Mouse (Mus musculus) c-Kit-positive CD71-positive TER-119-positive erythroid progenitor cells, embryonic 14.5 days (primary cell): ENCODE data around the gene Apbb1.

Experiments
- DNase-seq: peaks from one replicate; pipeline ENCODE4 v3.0.0-alpha.2; 2013; ENCODE audit warnings: low spot score

The Apbb1 gene

DNA sequence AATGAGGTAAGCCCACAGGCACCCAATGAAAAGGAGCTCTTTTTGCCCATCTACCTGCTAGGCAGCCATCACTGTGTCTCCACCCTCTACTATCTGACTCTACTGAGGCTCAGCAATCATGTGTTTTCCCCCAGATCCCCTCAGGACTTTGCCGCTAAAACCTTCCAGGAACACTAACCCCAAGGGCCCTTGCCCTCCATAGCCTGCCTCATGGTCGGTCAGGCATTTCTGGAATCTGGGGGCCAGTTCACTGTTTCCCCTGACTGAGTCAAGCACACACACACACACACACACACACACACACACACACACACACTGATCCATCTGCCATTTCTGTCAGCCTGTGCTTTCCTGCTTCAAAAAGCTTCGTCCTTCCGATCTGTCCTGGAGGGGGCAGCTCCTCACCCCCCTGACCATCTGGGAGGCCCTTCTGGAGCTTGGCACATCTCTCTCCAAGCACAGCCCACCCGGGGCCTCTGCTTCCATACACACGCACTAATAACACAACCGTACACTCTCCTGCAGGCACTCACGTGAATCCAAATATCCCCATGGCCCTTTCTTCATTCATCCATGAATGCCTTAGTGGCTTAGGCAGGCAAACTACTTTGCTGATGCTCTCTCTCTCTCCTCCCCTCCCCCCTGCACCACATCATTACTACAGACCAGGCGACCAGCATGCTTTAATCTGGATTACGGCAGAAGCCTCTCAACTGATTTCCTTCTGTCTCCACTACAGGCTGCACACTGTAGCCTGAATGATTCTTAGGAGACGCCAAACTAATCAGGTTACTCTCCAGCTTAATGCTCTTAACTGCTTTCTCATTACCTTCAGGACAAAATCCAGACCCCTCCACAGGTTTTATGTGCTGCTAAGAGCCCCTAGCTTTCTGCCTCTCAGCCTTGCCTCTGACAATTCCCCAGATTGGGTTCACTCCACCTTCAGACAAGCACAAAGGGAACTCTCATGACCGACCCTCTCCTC lies 11.6 kb downstream of the Apbb1 start:
- no peak for DNase-seq

DNA sequence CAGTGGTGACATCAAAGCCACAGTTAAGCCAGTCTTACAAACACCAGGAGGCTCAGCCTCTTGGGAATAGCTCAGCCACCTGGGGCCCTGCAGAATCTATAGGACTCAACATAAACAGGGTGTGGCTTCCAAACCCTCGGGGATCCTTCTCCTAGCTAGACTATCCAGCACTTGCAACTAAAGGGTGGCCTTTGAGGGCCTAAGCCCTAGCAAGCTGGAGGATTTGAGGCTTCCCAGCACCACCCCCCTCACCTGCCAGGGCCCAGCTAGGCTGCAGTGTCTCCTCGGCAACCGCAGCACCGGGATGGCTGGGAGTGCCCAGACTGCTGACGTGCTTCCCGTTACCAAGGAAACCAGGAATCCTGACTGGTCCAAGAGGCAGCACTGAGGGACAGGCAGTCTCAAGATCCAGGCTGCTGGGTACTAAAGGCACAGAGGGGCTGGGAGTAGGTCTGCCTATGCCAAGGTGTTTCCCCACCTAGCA lies 12.4 kb downstream of the Apbb1 start:
- no peak for DNase-seq

DNA sequence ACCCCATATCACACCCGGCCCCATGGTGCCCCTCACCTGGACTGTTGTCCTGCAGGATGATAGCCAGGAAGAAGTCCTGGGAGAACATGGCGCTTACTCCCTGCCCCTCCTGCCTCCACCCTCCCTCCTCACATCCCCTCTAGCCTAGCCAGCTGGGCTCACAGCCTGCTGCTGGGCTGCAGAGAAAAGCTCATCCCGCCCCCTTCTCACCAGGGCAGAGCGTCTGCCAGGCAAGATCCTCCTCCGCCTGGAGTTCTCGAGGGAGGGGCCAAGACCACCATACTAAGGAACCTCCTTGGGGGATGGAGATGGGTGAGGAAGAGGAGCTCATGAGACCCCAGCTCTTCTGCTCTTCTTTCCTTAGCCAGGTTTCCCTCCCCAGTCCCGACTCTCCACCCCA lies 12.9 kb downstream of the Apbb1 start:
- DNase-seq, result no peak

DNA sequence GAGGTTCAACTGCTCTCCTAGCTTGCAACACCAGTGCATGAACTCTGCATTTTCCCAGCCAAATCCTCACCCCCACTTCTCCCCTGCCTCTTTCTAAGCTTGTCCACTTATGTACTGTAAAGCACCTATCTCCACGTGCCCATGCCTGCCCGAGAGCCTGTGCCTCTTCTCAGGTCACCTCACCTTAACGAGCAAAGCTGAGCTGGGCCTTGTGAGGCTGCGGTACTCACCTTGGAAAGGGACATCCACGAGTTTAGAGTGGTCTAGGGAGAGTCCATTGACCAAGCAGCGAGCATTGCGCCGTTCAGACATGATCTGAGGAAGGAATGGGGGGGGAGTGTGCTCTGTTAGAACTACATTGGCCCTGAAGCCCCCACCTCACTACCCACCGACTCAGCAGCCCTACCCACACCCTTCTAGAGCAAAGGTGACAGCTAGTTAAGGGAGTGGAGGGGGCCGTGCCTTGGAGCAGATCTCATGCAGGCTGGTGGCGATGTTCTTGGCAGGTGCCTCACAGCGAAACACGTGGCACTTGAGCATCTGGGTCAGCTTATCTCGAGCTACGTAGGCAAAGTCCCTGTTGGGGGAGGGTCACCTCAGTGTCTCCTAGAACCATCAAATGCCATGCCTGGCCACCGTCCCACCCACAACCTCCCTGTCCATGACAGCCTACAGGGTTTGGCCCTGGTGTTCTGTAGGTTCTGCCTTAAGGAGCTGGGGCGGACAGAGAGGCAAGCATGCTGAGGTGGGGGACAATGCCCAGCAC lies 16.2 kb downstream of the Apbb1 start:
- DNase-seq, result no peak

DNA sequence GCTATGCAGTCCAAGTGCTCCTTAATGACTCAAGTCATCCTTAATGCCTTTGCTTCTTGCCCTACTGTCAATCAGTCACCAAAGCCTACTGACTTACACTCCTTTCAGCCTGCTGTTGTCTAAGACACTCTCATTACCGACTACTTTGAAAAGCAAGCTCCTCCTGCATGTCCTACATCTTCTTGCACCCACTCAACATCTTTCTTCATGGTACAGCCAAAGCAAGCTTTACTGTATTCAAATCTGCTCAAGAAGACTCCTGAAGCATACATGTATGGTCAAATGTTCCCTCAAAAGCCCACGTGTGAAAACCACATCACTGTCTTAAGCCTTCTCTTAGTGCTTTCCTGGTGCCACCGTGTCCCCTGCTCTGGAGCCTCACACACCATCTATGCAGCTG lies 18.1 kb downstream of the Apbb1 start:
- no peak for DNase-seq

DNA sequence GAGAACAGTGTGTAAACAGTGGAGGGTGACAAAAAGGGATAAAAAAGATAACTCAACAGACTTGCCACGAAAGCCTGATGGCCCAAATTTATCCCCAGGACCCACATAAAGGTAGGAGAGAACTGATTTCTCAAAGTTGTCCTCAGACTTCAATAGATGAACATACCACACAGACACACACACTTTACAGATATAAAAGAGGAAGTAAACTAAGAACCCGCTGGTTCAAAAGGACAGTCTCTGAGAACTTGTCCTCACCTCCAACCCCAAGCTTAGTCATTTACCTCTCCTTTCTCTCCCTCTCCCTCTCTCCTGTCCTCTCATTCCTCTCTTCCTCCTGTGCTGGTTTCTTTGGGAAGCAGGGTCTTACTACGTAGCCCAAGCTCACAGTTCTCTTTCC lies 19.1 kb downstream of the Apbb1 start:
- DNase-seq, result no peak

DNA sequence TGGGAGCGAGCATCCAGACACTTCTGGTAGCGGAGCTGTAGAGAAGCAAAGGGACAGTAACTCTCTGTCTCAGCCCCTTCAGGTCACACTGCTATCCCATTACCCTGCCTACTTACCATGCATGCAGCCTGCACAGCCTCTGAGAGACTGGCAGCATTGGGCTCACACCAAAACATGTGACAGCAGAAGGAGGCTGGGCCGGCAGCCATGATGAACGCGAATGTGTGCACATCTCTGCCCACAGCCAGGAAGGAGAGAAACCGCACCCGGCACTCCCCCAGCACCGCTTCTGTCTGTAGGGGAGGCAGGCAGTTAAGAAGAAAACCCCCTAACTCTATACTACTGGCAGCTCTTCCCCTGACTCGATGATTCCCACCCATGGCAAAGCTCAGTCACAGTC lies 22.4 kb downstream of the Apbb1 start:
- DNase-seq, result no peak

DNA sequence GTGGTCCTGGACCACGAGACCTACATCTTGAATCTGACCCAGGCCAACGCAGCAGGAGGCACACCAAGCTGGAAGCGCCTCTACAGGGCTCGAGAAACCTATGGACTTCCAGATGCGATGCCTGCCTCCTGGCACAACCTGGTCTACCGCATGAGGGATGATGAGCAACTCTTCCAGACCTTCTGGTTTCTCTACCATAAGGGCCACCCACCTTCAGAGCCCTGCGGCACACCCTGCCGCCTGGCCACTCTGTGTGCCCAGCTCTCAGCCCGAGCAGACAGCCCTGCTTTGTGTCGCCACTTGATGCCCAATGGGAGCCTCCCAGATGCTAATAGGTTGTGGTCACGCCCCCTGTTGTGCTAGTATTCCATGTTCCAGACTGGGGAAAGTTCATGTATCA lies 23.8 kb downstream of the Apbb1 start:
- DNase-seq, result no peak

DNA sequence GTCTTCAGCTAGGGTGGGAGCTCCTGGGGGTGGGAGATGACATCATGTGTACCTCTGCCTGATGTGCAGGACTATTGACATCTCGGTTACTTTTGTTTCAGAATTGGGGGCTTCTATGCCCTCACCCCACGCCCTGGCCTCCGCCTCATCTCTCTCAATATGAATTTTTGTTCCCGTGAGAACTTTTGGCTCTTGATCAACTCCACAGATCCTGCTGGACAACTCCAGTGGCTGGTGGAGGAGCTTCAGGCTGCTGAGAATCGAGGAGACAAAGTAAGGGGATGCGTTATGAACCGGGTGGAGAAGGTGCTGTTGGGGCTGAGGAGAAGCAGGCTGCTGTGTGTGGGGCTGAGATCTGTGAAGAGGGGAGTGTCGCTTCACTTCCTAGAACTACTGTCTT lies 25.0 kb downstream of the Apbb1 start:
- DNase-seq, result no peak

DNA sequence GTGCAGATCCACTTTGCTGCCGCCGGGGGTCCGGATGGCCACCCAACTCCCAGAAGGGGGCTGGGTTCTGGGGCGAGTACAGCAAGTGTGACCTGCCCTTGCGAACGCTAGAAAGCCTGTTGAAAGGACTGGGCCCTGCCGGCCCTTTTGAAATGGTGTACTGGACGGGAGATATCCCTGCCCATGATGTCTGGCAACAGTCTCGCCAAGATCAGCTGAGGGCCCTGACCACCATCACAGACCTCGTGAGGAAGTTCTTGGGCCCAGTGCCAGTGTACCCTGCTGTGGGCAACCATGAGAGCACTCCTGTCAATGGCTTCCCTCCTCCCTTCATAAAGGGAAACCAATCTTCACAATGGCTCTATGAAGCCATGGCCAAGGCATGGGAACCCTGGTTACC lies 25.9 kb downstream of the Apbb1 start:
- DNase-seq, result no peak

DNA sequence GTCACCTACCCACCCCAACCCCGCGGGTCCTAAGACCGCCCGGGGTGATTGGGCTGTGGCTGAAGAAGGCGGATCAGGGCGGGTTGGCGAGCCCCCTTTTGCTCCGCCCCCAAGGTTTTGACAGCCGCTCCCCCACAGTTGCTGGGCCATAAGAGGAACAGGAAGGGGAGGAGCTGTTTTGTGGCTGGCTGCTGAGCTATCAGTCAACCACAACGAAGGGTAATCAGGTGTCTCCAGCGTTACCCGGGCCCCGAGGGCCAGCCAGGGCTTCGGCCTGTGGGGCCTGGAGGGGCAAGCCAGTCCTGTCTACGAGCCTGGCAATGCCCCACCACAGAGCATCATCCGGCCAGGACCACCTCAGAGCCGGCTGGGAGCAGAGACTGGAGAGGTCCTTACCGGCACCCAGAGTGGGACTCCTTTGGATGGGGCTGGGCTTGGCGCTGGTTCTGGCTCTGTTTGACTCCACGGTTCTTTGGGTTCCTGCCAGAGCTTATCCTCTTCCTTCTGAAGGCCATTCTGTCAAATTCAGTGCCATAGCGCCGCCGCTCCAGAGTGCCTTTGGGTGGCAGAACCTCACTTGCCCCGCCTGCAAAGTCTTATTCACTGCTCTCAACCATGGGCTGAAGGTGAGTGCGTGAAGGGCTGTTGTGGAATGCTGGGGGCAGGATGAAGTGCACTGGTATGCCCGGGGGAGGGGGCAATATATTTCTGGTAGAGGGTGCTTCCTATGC lies 27.1 kb downstream of the Apbb1 start, which contains the start of gene Smpd1:
Smpd1 (plus strand) TSS at position 149 of the 731 bp plus-strand sequence.
- DNase-seq, result peak; percentile 91

DNA sequence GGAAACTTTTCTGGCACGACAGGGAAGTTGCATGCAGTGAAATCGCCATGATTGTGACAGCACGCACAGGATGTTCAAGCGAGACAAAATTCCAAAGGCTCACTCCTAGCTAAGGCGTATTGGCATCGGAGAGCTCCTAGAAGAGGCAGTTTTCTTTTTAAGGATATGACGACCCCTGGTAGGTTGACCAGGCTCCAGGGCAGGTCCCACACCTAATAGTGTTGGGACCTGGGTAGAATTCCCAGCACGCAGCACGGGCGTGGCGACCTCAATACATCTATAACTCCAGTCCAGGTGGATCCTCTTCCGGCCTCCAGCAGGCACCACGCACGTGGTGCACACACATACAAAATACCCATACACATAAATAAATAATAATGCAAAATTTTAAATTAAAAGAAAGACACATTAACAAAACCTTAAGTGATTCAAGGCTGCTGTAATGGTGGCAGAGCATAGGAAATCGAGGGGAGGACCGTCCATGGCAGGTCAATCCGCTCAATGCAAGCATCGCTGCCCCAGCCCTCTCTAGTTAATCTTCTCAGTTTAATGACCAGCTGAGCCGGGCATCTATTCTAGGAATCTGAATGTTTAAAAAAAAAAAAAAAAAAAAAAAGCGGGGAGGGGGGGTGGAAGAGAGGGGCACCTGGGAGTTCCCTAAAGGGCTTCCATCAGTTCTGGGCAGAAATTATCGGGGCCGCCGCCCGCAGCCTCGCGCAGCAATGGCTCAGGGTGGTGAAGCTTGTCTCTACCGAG lies 27.8 kb downstream of the Apbb1 start:
- DNase-seq, result no peak

DNA sequence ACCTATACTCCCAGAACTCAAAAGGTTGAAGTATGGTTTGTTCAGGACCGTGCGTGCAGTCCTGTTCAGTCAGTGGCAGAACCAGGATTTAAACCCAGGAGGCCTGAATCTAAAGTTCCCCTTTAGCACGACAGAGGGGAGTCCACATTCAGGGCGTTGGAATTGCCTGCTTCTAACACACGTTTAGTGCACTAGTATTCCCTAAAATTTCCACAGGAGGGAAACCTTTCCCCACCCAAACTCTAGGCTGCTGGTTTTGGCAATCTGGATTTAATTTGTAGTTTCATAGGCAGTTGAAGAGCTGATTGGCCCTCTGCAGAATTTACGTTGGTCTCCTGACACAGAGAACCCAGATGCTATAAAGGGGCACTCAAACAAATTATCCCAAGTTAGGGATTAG lies 32.4 kb downstream of the Apbb1 start:
- no peak for DNase-seq

DNA sequence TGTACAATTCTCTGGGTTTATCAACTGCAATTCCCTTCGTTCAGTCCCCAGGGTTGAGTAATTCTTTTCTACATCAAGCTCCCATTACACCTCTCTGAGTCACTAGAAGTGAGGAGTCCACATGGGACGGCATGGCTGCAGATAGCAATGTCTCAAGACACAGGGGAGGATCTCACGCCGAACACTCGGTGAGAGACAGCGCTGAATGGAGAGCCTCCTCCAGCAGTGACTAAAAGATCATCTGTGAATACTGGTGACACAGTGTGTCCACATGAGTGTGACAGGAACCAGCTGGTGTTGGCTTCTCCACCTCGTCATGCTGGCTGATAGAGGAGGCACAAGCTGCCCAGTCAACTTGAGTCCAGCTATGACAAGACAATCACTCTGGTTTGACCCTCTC lies 33.5 kb downstream of the Apbb1 start:
- DNase-seq, result no peak

DNA sequence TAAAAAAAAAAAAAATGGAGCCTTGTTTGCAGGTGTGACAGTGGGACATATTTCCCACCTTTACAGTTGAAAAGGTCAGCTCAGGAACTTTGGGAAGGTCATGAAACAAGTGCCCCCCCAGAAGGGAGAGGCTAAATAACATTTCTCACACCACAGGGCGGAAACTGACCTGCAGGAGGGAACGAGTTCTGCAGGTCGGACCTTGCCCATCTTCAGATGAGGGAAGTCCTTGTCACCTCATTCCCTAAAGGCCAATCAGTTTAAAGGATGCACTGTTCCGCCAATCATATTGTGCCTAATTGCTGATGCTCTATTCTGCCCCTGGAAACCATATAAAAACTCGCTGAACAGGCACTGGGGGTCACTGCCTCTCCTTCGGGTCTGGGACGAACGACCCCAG lies 35.5 kb downstream of the Apbb1 start:
- no peak for DNase-seq

DNA sequence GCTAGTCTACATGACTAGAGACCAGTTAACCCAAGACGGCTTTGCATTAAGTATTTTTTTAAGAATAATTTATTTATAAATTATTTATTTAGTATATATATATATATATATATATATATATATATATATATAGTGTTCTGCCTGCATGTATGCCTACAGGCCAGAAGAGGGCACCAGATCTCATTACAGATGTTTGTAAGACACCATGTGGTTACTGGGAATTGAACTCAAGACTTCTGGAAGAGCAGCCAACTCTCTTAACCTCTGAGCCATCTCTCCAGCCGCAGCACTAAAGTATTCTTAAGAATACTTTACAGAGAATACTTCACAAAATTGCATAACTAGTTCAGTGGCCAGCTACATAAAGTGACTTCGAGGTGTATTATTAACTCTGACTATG lies 47.3 kb downstream of the Apbb1 start:
- no peak for DNase-seq

DNA sequence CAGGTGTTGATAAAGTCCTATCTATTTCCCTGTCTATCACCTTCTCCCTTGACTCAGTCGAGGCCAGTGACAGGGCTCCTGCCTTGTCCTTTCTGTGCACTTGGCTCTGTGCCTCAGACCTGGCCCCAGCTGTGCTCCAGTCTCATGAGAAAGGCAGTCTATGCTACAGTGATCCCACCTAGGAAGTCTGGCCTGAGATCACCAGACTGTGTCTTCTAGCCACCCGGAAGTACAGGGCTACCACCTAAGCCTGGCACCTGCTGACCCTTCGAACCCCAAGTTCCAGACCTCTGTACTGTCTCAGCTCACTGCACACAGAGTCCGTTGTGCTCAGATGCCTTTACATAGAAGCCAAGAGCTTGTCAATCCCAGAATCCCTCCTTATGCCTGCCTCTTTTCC lies 53.4 kb downstream of the Apbb1 start:
- no peak for DNase-seq

DNA sequence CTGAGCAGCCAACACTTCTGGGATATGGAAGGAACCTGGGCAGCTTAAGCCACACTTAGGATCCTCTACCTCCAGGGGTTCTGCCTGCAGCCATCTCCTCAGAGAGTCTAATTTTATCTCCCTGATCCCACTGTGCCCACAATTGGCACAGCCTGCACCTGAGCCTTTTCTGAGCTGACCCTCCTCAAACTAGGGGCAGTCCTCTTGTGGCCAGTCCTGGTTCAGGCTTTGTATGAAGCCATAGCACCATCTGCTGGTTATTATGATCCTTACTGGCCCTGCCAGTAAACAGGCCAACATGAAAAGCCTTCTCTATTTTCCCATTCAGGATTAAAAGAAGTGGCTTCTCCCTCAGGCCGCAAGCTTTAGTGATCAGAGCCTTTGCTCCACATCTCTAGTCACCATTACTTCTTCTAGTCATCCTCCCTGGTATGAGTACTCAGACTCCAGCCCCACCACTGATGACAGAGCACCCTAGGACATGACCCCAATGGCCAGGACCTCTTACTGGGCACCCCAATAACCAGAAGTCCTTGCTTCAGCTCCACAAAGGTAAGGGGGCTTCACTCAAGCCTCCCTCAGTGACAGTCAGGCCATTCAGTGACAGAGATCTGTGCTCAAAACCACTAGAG lies 54.0 kb downstream of the Apbb1 start:
- no peak for DNase-seq

DNA sequence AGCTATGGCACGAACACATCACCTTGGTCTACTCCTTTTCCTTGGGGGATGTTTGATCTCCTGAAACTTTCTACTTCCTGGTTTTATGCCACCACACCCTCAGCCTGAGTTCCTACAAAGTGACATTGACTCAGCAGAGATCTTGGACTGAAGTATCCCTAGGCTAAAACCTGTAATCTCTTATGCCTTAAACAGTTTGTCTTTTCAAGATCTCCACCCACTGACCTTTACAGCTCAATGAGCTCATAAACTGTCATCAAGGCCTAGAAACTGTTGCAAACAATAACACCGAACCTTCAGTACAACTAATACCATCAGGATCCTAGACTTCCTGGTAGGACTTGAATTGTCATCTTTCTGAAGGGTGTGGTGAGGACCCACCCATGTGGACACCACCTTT lies 57.2 kb downstream of the Apbb1 start:
- DNase-seq, result no peak

DNA sequence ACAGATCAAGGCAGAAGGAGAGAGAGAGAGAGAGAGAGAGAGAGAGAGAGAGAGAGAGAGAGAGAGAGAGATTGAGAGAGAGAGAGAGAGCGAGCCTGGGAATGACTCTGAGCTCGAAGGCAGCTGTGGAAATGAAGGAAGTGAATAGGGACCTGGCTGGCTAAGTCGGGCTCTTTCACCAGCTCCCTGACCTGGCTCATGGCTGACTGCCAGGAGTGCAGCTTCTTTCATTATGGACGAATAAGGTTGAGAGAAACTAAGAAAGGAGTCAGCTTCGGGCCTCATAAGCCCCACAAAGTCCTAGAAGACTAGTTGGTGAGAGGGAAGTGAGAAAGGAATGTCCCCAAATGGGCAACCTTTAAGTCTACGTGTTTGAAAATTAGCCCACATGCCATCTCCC lies 61.3 kb downstream of the Apbb1 start:
- DNase-seq, result no peak

DNA sequence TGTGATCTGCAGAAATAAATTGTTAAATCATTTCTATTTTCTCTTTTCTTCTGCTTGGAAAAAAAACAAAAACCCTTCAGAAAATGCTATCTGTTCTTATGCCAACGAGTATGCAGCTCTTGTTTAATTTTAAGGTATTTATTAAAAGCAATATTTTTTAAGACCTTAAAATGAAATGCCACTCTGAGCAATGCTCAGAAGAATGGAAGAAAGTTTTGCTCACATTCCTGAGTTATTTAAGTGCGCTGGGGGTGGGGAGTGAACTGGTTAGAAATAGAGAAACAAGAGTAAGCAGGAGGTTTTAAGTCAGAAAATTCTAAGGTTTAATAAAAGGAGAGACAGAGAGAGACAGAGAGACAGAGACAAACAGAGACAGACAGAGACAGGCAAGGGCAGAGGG lies 61.7 kb downstream of the Apbb1 start:
- no peak for DNase-seq
